Mouse (Mus musculus) lung, postnatal 0 days (tissue): ENCODE data around the gene Tmem221.

ENCODE experiments used
- CTCF ChIP-seq: IDR thresholded peaks from 2 replicates; pipeline ENCODE4 v1.5.1; 2016; ENCODE audit warnings: antibody characterized with exemption, mild to moderate bottlenecking
- EP300 ChIP-seq: IDR thresholded peaks from 2 replicates; pipeline ENCODE4 v1.6.1; 2016; ENCODE audit warnings: antibody characterized with exemption, mild to moderate bottlenecking, control low read depth

DNA sequence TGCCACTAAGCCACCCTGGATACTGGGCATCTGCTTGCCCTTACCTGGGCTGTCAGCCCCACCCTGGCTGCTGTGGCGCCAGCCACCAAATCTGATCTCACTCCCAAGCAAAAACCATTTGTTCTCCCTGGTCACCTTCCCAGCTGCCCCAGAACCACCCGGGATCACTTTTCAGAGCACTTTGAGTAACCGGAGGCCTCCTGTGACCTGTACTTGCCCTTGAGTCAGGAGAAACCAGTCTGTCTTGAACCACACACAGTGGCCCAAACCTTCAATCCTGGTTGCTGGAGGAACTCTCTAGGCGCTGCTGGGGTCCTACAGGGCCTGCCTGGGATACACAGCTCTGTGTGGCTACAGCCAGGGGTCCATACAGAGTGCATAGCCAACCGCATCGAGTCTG, 5.9 kb downstream of the Tmem221 start:
- TF ChIP-seq CTCF (no peak), EP300 (no peak)
